Mouse (Mus musculus): ENCODE data around the gene Rhoh. TPM values are rescaled to one million over a fixed set of nuclear protein-coding genes. Genes with fewer than 3 reads are reported as not detected.

Rhoh gene
- polyA plus RNA-seq, 1 experiment = 3.5 TPM

DNA sequence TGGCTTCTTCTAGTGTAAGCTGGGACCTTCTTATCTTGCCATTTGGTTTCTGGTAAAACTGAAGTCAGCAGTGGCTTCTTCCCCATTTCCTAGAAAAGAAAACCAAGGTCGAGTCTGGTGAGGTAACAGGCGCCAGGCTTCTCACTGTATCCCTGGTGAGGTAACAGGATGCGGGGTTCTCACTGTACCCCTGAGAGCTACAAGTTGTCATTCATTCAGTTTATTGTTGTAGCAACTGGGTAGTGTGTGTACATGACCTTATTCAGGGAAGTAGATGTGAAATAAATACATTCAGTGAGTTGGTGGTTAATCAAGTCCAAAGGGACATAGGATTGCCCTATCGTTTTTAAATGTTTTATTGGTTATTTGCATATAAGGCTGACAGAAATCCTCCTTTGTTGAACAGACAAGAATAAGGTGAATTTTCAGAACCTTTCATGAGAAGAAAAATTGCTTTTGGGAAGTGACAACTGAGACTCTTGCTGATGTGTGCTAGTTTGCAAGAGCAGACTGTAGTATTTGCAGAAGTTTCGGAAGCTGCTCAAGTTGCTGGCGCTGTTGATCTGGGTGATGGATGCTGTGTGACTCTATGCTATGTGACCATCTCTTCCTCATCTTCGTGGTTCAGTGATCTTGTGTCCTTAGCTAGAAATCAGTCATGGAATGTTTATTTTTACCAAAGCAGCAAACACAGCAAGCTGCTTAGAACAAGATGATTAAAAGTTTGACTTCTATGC lies 6.5 kb downstream of the Rhoh start:
- no peak for DNase-seq
- TF ChIP-seq POLR2A (IDR thresholded peaks at IDR 0.05; ENCODE audit: borderline replicate concordance, extremely low read depth, low read depth, low read length) (no peak), CTCF (IDR thresholded peaks at IDR 0.05; ENCODE audit: insufficient read depth, low read length) (no peak)
- no peak overlapping the region for H3K4me3 ChIP-seq (replicated peaks; ENCODE audit: extremely low read depth, low read depth, low read length)
- WGBS = 66% methylated on average over 7 of the region's 7 CpGs
- H3K4me1 ChIP-seq (ENCODE audit: control insufficient read depth, insufficient read depth, low read length) = no peaks in the 10 kb centered on the region

- WGBS = 66% methylated on average over 3 of the region's 3 CpGs
- no peak for DNase-seq
- Histone ChIP-seq H3K4me1 (ENCODE audit: control insufficient read depth, insufficient read depth, low read length) (peaks cover 4% of the 10 kb centered on the region; the same call in 1 of the 2 replicates), H3K4me3 (replicated peaks; ENCODE audit: extremely low read depth, low read depth, low read length) (no peak overlapping the region)
- no peak for TF ChIP-seq POLR2A (IDR thresholded peaks at IDR 0.05; ENCODE audit: borderline replicate concordance, extremely low read depth, low read depth, low read length)
- no peak for TF ChIP-seq CTCF (IDR thresholded peaks at IDR 0.05; ENCODE audit: insufficient read depth, low read length)
These were observed 7.4 kb downstream of the Rhoh start for GRCm38 (mm10) chr5:65868419-65868818.

DNA sequence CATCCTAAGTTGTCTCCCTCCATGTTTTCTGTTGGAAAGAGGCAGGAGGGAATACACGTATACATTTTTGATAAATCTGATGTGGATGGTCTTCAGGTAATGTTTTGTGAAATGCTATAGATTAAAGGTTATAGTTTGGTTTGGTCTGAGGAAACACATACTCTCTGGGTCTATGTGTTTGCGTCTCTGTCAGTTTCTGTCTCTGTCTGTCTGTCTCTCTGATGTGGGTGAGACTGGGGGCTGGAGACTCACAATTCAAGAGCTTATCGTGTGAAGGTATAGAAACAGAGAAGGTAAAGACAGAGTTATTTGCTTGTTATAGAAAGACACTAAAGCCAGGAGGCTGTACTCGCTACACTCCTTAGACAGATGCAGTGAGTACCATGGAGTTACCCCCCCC lies 8.6 kb downstream of the Rhoh start:
- 83% methylated on average over 4 of the region's 4 CpGs for WGBS
- no peak for TF ChIP-seq POLR2A (IDR thresholded peaks at IDR 0.05; ENCODE audit: borderline replicate concordance, extremely low read depth, low read depth, low read length)
- TF ChIP-seq CTCF (IDR thresholded peaks at IDR 0.05; ENCODE audit: insufficient read depth, low read length) = no peak
- Histone ChIP-seq H3K4me1 (ENCODE audit: control insufficient read depth, insufficient read depth, low read length) (peaks cover 4% of the 10 kb centered on the region), H3K4me3 (replicated peaks; ENCODE audit: extremely low read depth, low read depth, low read length) (no peak overlapping the region)
- DNase-seq = no peak

DNA sequence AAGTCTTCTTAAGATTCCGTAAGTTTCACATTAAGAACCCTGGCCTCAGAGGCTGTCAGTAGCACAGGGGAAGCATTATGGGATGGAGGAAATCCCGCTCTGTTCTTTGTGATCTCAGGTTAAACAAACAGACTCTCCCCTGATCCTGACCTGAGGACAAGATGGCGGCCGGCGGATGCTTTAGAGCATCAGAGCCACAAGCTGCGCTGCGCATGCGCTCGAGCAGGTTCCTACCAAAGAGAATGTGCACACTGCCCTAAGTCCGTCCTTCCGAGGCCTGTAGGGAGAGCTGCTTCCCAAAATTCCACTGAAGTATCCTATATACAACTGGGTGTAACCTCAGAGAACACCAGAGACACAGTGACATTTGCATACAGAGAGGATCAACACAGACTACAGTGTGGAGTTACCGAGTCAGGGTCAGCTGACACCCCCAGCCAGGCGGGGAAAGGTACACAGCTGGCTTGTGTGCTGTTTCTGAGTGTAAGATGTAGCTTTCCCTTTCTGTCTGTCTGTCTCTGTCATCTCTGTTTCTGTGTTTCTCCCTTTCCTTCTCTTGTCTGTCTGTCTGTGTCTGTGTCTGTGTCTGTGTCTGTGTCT lies 10.4 kb downstream of the Rhoh start:
- peaks cover 4% of the 10 kb centered on the region for H3K4me1 ChIP-seq (ENCODE audit: control insufficient read depth, insufficient read depth, low read length)
- TF ChIP-seq CTCF (IDR thresholded peaks at IDR 0.05; ENCODE audit: insufficient read depth, low read length) (no peak), POLR2A (IDR thresholded peaks at IDR 0.05; ENCODE audit: borderline replicate concordance, extremely low read depth, low read depth, low read length) (no peak)
- WGBS = 84% methylated on average over 13 of the region's 13 CpGs
- H3K4me3 ChIP-seq (replicated peaks; ENCODE audit: extremely low read depth, low read depth, low read length) = no peak overlapping the region
- DNase-seq = no peak

DNA sequence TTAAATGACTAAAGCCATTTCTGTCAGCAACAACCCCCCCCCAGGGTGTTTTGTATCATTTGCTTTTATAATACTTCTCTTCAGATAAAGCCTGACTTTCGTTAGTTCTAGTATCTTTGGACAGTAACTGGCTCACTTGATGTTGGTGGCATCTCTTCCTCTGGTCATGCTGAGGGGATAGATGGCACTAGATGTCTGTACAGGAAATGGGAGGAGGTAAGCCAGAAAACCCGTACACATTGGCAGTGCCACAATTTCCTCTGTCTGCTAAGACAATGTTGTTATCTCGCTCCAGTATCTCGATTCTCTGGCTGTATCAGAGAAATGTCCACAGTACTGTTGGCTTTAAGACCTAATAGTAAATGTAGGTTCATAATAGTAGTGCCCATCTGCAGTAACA lies 12.2 kb downstream of the Rhoh start:
- H3K4me3 ChIP-seq (replicated peaks; ENCODE audit: extremely low read depth, low read depth, low read length) = no peak overlapping the region
- WGBS = 38% methylated on average over 4 of the region's 4 CpGs
- DNase-seq = no peak
- peaks cover 4% of the 10 kb centered on the region for H3K4me1 ChIP-seq (ENCODE audit: control insufficient read depth, insufficient read depth, low read length)
- TF ChIP-seq CTCF (IDR thresholded peaks at IDR 0.05; ENCODE audit: insufficient read depth, low read length) = no peak
- TF ChIP-seq POLR2A (IDR thresholded peaks at IDR 0.05; ENCODE audit: borderline replicate concordance, extremely low read depth, low read depth, low read length) = no peak

DNA sequence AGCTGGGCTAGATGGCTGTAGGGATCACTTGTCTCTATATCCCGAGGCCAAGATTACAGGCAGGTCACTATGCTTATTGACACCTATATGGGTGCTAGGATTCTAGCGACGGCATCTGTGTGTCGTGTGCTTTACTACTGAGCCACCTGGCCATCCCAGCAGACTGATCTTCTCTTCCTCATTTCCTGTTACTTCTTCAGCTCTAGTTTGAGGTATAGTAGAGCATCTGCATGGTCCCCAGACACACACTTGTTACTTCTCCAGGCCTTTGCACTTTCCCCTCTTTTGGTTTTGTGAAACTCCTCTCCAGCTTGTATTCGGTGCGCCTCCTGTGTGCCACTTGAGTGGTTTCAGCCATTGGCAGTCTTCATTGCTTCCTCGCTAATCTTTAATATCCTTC lies 14.3 kb downstream of the Rhoh start:
- H3K4me3 ChIP-seq (replicated peaks; ENCODE audit: extremely low read depth, low read depth, low read length) = no peak overlapping the region
- WGBS = 87% methylated on average over 7 of the region's 7 CpGs
- H3K4me1 ChIP-seq (ENCODE audit: control insufficient read depth, insufficient read depth, low read length) = peaks cover 4% of the 10 kb centered on the region
- TF ChIP-seq POLR2A (IDR thresholded peaks at IDR 0.05; ENCODE audit: borderline replicate concordance, extremely low read depth, low read depth, low read length) = no peak
- no peak for TF ChIP-seq CTCF (IDR thresholded peaks at IDR 0.05; ENCODE audit: insufficient read depth, low read length)
- DNase-seq = no peak

DNA sequence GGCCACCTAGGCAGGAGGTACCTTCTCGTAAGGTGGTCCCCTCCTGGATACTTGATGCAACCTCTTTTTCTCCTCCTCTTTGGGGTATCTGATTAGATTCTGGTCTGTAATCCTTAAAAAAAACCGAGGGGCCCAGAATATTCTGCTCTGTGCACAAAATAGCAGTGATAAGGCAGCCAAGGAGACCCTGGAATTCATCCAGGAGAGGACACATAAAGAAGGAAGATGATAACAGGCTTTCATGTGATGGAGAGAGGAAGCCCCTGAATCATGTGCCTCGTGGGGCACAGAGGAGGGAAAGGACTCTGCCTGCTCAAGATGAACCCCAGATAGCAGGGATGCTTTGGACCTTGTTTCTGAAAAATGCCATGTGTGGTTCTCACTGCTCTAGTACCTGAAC lies 17.4 kb downstream of the Rhoh start:
- DNase-seq = no peak
- no peak overlapping the region for H3K4me3 ChIP-seq (replicated peaks; ENCODE audit: extremely low read depth, low read depth, low read length)
- no peak for TF ChIP-seq CTCF (IDR thresholded peaks at IDR 0.05; ENCODE audit: insufficient read depth, low read length)
- no peak for TF ChIP-seq POLR2A (IDR thresholded peaks at IDR 0.05; ENCODE audit: borderline replicate concordance, extremely low read depth, low read depth, low read length)
- H3K4me1 ChIP-seq (ENCODE audit: control insufficient read depth, insufficient read depth, low read length) = no peaks in the 10 kb centered on the region; the same call in none of the 2 replicates
- WGBS = 42% methylated on average over 3 of the region's 3 CpGs

- DNase-seq = no peak
- WGBS = 89% methylated on average over 2 of the region's 2 CpGs
- TF ChIP-seq CTCF (IDR thresholded peaks at IDR 0.05; ENCODE audit: insufficient read depth, low read length) (no peak), POLR2A (IDR thresholded peaks at IDR 0.05; ENCODE audit: borderline replicate concordance, extremely low read depth, low read depth, low read length) (no peak)
These were observed 20.2 kb downstream of the Rhoh start for GRCm38 (mm10) chr5:65881254-65881653.

DNA sequence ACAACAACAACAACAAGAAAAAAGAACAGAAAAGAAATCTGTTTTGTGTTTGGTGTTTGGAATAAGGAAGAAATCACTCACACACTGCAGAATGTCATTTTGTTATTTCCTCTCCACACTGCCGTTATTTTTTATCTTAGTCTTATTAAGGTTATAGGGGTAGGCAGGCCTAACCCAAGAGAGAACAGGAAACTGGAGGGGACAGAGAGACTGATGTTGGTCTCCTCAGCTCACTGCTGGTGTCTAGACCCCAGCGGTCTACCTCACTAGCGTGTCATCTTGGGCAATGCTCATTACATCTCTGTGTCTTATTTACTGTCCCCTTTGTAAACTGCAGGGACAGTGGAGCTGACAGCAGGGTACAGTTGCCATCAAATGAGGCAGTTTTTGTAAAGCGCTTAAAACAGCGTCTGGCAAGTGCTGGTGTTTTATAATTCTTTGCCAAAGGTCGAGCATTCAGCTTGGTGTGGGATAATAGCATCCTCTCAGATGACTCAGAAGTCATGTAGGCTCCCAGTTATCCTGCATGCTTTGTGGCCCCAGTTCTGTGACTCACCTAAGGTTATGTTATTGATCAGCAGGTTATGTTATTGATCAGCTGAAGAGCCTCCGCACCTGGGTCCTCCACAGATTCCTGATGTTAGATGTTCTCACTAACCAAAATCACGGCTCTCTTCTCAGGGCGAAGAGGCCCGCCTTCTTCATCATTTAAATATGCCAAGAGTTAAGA lies 21.6 kb downstream of the Rhoh start:
- Histone ChIP-seq H3K4me3 (replicated peaks; ENCODE audit: extremely low read depth, low read depth, low read length) (no peak overlapping the region), H3K4me1 (ENCODE audit: control insufficient read depth, insufficient read depth, low read length) (no peaks in the 10 kb centered on the region)
- DNase-seq = no peak
- WGBS = 68% methylated on average over 10 of the region's 10 CpGs
- TF ChIP-seq CTCF (IDR thresholded peaks at IDR 0.05; ENCODE audit: insufficient read depth, low read length) (no peak), POLR2A (IDR thresholded peaks at IDR 0.05; ENCODE audit: borderline replicate concordance, extremely low read depth, low read depth, low read length) (no peak)

More at GRCm38 (mm10) chr5:65881254-65881653, 20.2 kb downstream of the Rhoh start:
- Histone ChIP-seq H3K4me3 (replicated peaks; ENCODE audit: extremely low read depth, low read depth, low read length) (no peak overlapping the region), H3K4me1 (ENCODE audit: control insufficient read depth, insufficient read depth, low read length) (no peaks in the 10 kb centered on the region)

Measured in lung, adult 2 months (tissue).